Mouse (Mus musculus) gastrocnemius, adult 2 months (tissue): ENCODE results near the gene Ubr2. TPM values are rescaled to one million over a fixed set of nuclear protein-coding genes. Genes with fewer than 3 reads are reported as not detected.
A peak's percentile ranks its signal among the peaks of the same experiment; 100 is the strongest.

Source experiments
- DNase-seq: peaks from one replicate; pipeline ENCODE4 v3.0.0; 2022
- H3K27ac ChIP-seq: fragments of 200-600 bp; 2 replicates; pipeline ENCODE4 v1.8.1; 2022; ENCODE audit warnings: mild to moderate bottlenecking
- H3K4me3 ChIP-seq: fragments of 200-600 bp; 2 replicates; pipeline ENCODE4 v1.8.1; 2022; ENCODE audit warnings: mild to moderate bottlenecking, moderate library complexity
- CTCF ChIP-seq: fragments of 200-600 bp; IDR thresholded peaks from 2 replicates; pipeline ENCODE4 v1.8.1; 2022; ENCODE audit warnings: antibody characterized with exemption, mild to moderate bottlenecking, moderate library complexity
- intact Hi-C: fragments of 180-260 bp; cut with DNase I; formaldehyde crosslinking; loops from one replicate; pipeline ENCODE4 v1.15.1; 2025
- total RNA-seq, 2 experiments: library from RNA; stranded (reverse); gene quantifications; 2 replicates each; pipeline ENCODE4 v1.2.3; 2021

The Ubr2 gene
- total RNA-seq, 2 experiments from 2014 or later = 65.4 to 73.5 TPM

DNA sequence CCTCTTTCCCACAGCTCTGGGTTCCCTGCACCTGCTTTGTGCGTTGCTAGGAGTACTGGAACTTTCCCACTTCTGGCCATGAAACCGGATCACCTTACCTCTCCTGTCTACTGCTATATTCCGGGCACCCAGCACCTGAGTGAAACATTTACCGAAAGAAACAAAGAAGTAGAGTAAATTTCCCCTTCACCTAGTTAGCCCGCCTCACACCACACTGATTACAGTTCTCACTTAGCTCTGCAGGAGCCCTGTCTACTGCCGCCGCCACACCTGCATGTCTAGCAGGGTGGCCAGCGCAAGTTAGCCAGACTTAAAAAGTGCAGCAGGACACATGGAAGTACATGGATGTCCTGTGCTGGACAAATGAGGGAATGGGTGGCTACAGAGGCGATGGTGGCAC lies 127.2 kb downstream of the Ubr2 start:
- TF ChIP-seq CTCF = no peak
- Histone ChIP-seq H3K27ac (no peak overlapping the region), H3K4me3 (no peak overlapping the region)
- no peak for DNase-seq
- intact Hi-C loops = no loop called here

DNA sequence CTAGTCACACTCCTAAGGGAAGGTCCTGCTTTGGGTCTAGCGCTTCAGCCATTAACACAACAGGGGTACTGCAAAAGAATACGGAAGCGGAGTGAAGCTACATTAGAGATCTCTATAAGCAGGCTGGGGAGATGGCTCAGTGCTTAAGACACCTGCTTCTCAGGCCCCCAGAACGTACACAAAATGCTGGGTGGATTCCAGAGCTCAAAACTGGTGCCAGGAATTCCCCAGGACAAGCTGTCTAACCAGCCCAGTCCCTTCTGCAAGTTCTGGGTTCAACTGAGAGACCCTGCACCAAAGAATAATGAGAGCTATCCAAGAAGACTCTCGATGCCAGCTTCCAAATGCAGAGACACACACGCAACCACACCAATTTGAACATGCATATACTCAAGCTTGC lies 128.6 kb downstream of the Ubr2 start:
- H3K27ac ChIP-seq = no peak overlapping the region
- TF ChIP-seq CTCF = no peak
- no peak for DNase-seq
- intact Hi-C loops = no loop called here
- no peak overlapping the region for H3K4me3 ChIP-seq

DNA sequence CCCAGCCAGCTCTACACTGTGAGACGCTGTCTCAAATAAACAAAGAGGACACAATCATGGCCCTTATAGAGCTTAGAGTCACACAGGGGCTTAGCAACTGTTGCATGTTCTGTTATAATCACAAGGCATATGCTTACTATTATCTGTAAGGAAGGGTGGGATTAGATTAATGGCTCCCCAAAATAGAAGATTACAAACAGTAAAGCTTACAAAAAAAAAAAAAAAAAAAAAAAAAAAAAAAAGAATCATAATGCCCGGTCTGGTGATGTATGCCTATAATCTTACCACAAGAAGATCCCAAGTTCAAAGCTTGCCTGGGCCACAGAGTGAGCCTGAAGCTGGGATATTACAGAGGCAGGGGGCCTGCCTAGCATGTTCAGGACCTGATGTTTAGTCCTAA lies 130.0 kb downstream of the Ubr2 start:
- H3K4me3 ChIP-seq = no peak overlapping the region; the same call in 1 of the 2 replicates
- DNase-seq = no peak
- intact Hi-C loops = no loop called here
- peak overlapping the region; percentile 77 for H3K27ac ChIP-seq
- no peak for TF ChIP-seq CTCF

DNA sequence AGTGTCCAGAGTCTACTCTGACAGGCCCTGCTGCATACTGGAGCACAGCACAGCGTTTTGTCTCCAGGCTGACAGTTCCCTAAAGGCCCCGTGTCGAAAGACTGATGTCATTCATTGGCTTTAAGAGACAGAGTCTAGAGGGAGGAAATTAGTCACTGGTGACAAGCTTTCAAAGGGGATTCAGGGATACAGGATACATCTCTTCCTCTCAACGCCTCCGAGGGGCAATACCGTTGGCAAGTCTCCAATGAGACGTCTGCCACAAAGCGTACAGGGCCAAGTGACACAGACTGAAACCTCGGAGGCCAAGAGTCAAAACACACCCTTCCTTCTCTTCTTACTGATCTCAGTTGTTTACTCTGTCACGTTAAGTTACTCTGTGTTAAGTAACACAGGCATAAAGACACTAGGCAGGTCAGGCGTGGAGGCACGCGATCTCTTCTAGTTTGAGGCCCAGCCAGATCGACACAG lies 130.5 kb downstream of the Ubr2 start:
- H3K27ac ChIP-seq = peak overlapping the region; percentile 77
- peak overlapping the region; percentile 23 for H3K4me3 ChIP-seq
- intact Hi-C loops = no loop called here
- no peak for TF ChIP-seq CTCF
- DNase-seq = peak; percentile 67

Other genes starting within 250 kb of the Ubr2 start
- not detected for gene Ptcra, start 246.8 kb downstream of the Ubr2 start, total RNA-seq
- gene 2310039H08Rik, start 237.9 kb downstream of the Ubr2 start, total RNA-seq = 10 to 100 TPM; 31.3 to 33.2 TPM
- gene Rpl7l1, start 227.9 kb downstream of the Ubr2 start, total RNA-seq = 10 to 100 TPM; 34.9 to 55.9 TPM
- 10 to 100 TPM; 11.9 to 13.4 TPM for gene Bicral, start 152.1 kb downstream of the Ubr2 start, total RNA-seq
- 1 to 10 TPM; 6.0 to 8.2 TPM for gene Tbcc, start 119.9 kb downstream of the Ubr2 start, total RNA-seq
- gene Prph2, start 100.1 kb downstream of the Ubr2 start, total RNA-seq = not detected